9 mouse cellular contexts compared by ENCODE assay signal in genomic region chr7:16880615-16881014, GRCm38 (mm10). TPM values are rescaled to one million over a fixed set of nuclear protein-coding genes. Genes with fewer than 3 reads are reported as not detected.
DNase-seq lines count a peak whose midpoint lies in the region; ATAC-seq and TF ChIP-seq lines count a peak whose summit lies in the region.
"Had no signal": no experiment of that assay in that cellular context is flagged by ENCODE, and none has a peak within 500 bp of the region (broad histone marks: within the 10 kb centered on the region; RNA-seq: fewer than 3 reads in every experiment).

No protein-coding gene starts in this region.

- H3K27ac ChIP-seq in layer of hippocampus, adult 2 months, result peak overlapping the region; percentile 74
- peak overlapping the region; percentile 59 for H3K27ac ChIP-seq in embryonic facial prominence, embryonic 14.5 days (replicated peaks; ENCODE audit: low read depth, low read length)
- peak overlapping the region; percentile 90 for H3K27ac ChIP-seq in limb, embryonic 13.5 days

- H3K27me3 ChIP-seq in embryonic facial prominence, embryonic 14.5 days (replicated peaks; ENCODE audit: control insufficient read depth, insufficient read depth, low read length), result no peaks in the 10 kb centered on the region
- H3K27me3 ChIP-seq in limb, embryonic 13.5 days, result no peaks in the 10 kb centered on the region

- no peak overlapping the region for H3K9ac ChIP-seq in embryonic facial prominence, embryonic 14.5 days (ENCODE audit: low read depth, low read length)
- peak overlapping the region; percentile 54 for H3K9ac ChIP-seq in limb, embryonic 13.5 days

- peaks cover 56% of the 10 kb centered on the region for H3K36me3 ChIP-seq in embryonic facial prominence, embryonic 14.5 days (ENCODE audit: control insufficient read depth, insufficient read depth, low read length)
- peaks cover 63% of the 10 kb centered on the region for H3K36me3 ChIP-seq in limb, embryonic 13.5 days

- H3K9me3 ChIP-seq in embryonic facial prominence, embryonic 14.5 days (ENCODE audit: control insufficient read depth, low read length), result peaks cover 4% of the 10 kb centered on the region; the same call in 1 of the 2 replicates
- peaks cover 12% of the 10 kb centered on the region for H3K9me3 ChIP-seq in limb, embryonic 13.5 days

- H3K4me3 ChIP-seq in layer of hippocampus, adult 2 months, result no peak overlapping the region
- H3K4me3 ChIP-seq in embryonic facial prominence, embryonic 14.5 days (ENCODE audit: low read depth, low read length), result no peak overlapping the region
- H3K4me3 ChIP-seq in limb, embryonic 13.5 days, result no peak overlapping the region

- no peak for ATAC-seq in embryonic facial prominence, embryonic 14.5 days (ENCODE audit: low read depth)
- ATAC-seq in limb, embryonic 13.5 days (ENCODE audit: low FRiP score, low read depth), result no peak

- TF ChIP-seq CTCF in layer of hippocampus, adult 2 months (conservative IDR thresholded peaks at IDR 0.05), result no peak

- H3K4me1 ChIP-seq in embryonic facial prominence, embryonic 14.5 days (ENCODE audit: control insufficient read depth, insufficient read depth, low read length), result peaks cover 11% of the 10 kb centered on the region; the same call in 1 of the 2 replicates
- H3K4me1 ChIP-seq in limb, embryonic 13.5 days, result peaks cover 31% of the 10 kb centered on the region

- no peak overlapping the region for H3K4me2 ChIP-seq in embryonic facial prominence, embryonic 14.5 days (ENCODE audit: low read depth, low read length)
- peak overlapping the region; percentile 38 for H3K4me2 ChIP-seq in limb, embryonic 13.5 days (replicated peaks)

- DNase-seq in embryo, embryonic 11 days, result peak; percentile 46
- DNase-seq in embryo, embryonic 10.5 days (ENCODE audit: low spot score), result no peak
- DNase-seq in layer of hippocampus, adult 2 months (ENCODE audit: low spot score in 2 of 2), result no peak
- DNase-seq in layer of hippocampus, adult 9-11 months, result no peak
- DNase-seq in embryonic facial prominence, embryonic 14.5 days (ENCODE audit: low spot score), result no peak
- no peak for DNase-seq in thymus, postnatal 25 days
- DNase-seq in thymus, adult 18-20 months, result no peak

- WGBS in embryonic facial prominence, embryonic 14.5 days, result 18% methylated on average over 5 of the region's 5 CpGs
- 18% methylated on average over 5 of the region's 5 CpGs for WGBS in limb, embryonic 13.5 days

RNA-seq across cellular contexts. Expression of gene Dact3, which starts 5.5 kb away (rescaled TPM):
- 100 to 1,000 TPM; 154 to 156 TPM for total RNA-seq in layer of hippocampus, adult 2 months (2021)
- 7.2 and 7.6 TPM in 2 replicates for polyA plus RNA-seq in embryonic facial prominence, embryonic 14.5 days (2014; fragmentation: Nextera tagmentation; extraction: Ambion mirVana)
- polyA plus RNA-seq in limb, embryonic 13.5 days (2015; fragmentation: Nextera tagmentation; extraction: Ambion mirVana), result 5.1 and 6.1 TPM in 2 replicates

RNA-seq across cellular contexts. Expression of gene Gng8, which starts 11.0 kb away (rescaled TPM):
- 1 to 10 TPM; 1.9 to 4.0 TPM for total RNA-seq in layer of hippocampus, adult 2 months (2021)
- 27.0 and 29.1 TPM in 2 replicates for polyA plus RNA-seq in embryonic facial prominence, embryonic 14.5 days (2014; fragmentation: Nextera tagmentation; extraction: Ambion mirVana)
- polyA plus RNA-seq in limb, embryonic 13.5 days (2015; fragmentation: Nextera tagmentation; extraction: Ambion mirVana), result 15.4 and 16.0 TPM in 2 replicates
- total RNA-seq: neutrophil, adult 5-6 weeks had no signal

RNA-seq across cellular contexts. Expression of gene Ptgir, which starts 25.7 kb away (rescaled TPM):
- under 1 TPM; 0.10 to 0.20 TPM for total RNA-seq in layer of hippocampus, adult 2 months (2021)
- polyA plus RNA-seq in embryonic facial prominence, embryonic 14.5 days (2014; fragmentation: Nextera tagmentation; extraction: Ambion mirVana), result 1.8 and 1.9 TPM in 2 replicates
- polyA plus RNA-seq in limb, embryonic 13.5 days (2015; fragmentation: Nextera tagmentation; extraction: Ambion mirVana), result 2.0 TPM in 2 replicates

RNA-seq across cellular contexts. Expression of gene Prkd2, which starts 37.9 kb away (rescaled TPM):
- 1 to 10 TPM; 6.5 to 7.3 TPM for total RNA-seq in layer of hippocampus, adult 2 months (2021)
- 14.4 and 16.5 TPM in 2 replicates for polyA plus RNA-seq in embryonic facial prominence, embryonic 14.5 days (2014; fragmentation: Nextera tagmentation; extraction: Ambion mirVana)
- polyA plus RNA-seq in limb, embryonic 13.5 days (2015; fragmentation: Nextera tagmentation; extraction: Ambion mirVana), result 20.8 and 20.9 TPM in 2 replicates

RNA-seq across cellular contexts. Expression of gene Calm3, which starts 43.3 kb away (rescaled TPM):
- 1,000 to 10,000 TPM; 2,074 to 2,160 TPM for total RNA-seq in layer of hippocampus, adult 2 months (2021)
- polyA plus RNA-seq in embryonic facial prominence, embryonic 14.5 days (2014; fragmentation: Nextera tagmentation; extraction: Ambion mirVana), result 164 and 189 TPM in 2 replicates
- polyA plus RNA-seq in limb, embryonic 13.5 days (2015; fragmentation: Nextera tagmentation; extraction: Ambion mirVana), result 103 and 115 TPM in 2 replicates
